Comparison of ENCODE assay signal across 9 mouse cellular contexts in genomic region chr13:100123970-100124369, GRCm38 (mm10). TPM values are rescaled to one million over a fixed set of nuclear protein-coding genes. Genes with fewer than 3 reads are reported as not detected.
DNase-seq lines count a peak whose midpoint lies in the region; ATAC-seq lines count a peak whose summit lies in the region.
"Had no signal": no experiment of that assay in that cellular context is flagged by ENCODE, and none has a peak within 500 bp of the region (broad histone marks: within the 10 kb centered on the region; RNA-seq: fewer than 3 reads in every experiment).

No protein-coding gene starts in this region.

- peaks cover 19% of the 10 kb centered on the region for H3K36me3 ChIP-seq in heart, embryonic 15.5 days
- H3K36me3 ChIP-seq in embryonic facial prominence, embryonic 10.5 days (replicated peaks) = peaks cover 23% of the 10 kb centered on the region
- H3K36me3 ChIP-seq in hindbrain, embryonic 15.5 days = peaks cover 22% of the 10 kb centered on the region
- peaks cover 23% of the 10 kb centered on the region for H3K36me3 ChIP-seq in midbrain, embryonic 14.5 days (ENCODE audit: control insufficient read depth, insufficient read depth, low read length)

- peaks cover 12% of the 10 kb centered on the region for H3K4me1 ChIP-seq in heart, embryonic 15.5 days (replicated peaks)
- peaks cover 16% of the 10 kb centered on the region for H3K4me1 ChIP-seq in embryonic facial prominence, embryonic 10.5 days
- peaks cover 12% of the 10 kb centered on the region for H3K4me1 ChIP-seq in hindbrain, embryonic 15.5 days (replicated peaks)
- H3K4me1 ChIP-seq in midbrain, embryonic 14.5 days (ENCODE audit: control insufficient read depth, insufficient read depth, low read length) = peaks cover 11% of the 10 kb centered on the region

- H3K4me3 ChIP-seq in heart, embryonic 15.5 days = peak overlapping the region; percentile 100
- H3K4me3 ChIP-seq in embryonic facial prominence, embryonic 10.5 days = peak overlapping the region; percentile 97
- peak overlapping the region; percentile 76 for H3K4me3 ChIP-seq in hindbrain, embryonic 15.5 days
- H3K4me3 ChIP-seq in midbrain, embryonic 14.5 days (replicated peaks; ENCODE audit: low read depth, low read length) = peak overlapping the region; percentile 96

- peak overlapping the region; percentile 79 for H3K4me2 ChIP-seq in heart, embryonic 15.5 days
- H3K4me2 ChIP-seq in hindbrain, embryonic 15.5 days = peak overlapping the region; percentile 94
- peak overlapping the region; percentile 76 for H3K4me2 ChIP-seq in midbrain, embryonic 14.5 days (ENCODE audit: low read length)

- H3K27me3 ChIP-seq in heart, embryonic 15.5 days = no peaks in the 10 kb centered on the region
- H3K27me3 ChIP-seq in embryonic facial prominence, embryonic 10.5 days (replicated peaks; ENCODE audit: low read depth, poor library complexity, severe bottlenecking) = no peaks in the 10 kb centered on the region
- H3K27me3 ChIP-seq in hindbrain, embryonic 15.5 days = no peaks in the 10 kb centered on the region
- no peaks in the 10 kb centered on the region for H3K27me3 ChIP-seq in midbrain, embryonic 14.5 days (ENCODE audit: control insufficient read depth, insufficient read depth, low read length)
- H3K27me3 ChIP-seq: Patski had no signal

- no peaks in the 10 kb centered on the region for H3K9me3 ChIP-seq in heart, embryonic 15.5 days (replicated peaks)
- no peaks in the 10 kb centered on the region for H3K9me3 ChIP-seq in embryonic facial prominence, embryonic 10.5 days
- no peaks in the 10 kb centered on the region for H3K9me3 ChIP-seq in hindbrain, embryonic 15.5 days
- no peaks in the 10 kb centered on the region for H3K9me3 ChIP-seq in midbrain, embryonic 14.5 days (ENCODE audit: control insufficient read depth, low read length)

- no peak for DNase-seq in heart, postnatal 14 days
- no peak for DNase-seq in embryonic facial prominence, embryonic 10.5 days (ENCODE audit: low spot score)
- DNase-seq in midbrain, embryonic 14.5 days = no peak
- DNase-seq in urinary bladder, adult 2 months (ENCODE audit: low spot score) = no peak
- no peak for DNase-seq in adrenal gland, postnatal 4 days (ENCODE audit: low spot score in 2 of 2)
- DNase-seq in left cerebral cortex, adult 11 months (ENCODE audit: low spot score) = no peak

- H3K27ac ChIP-seq in heart, embryonic 15.5 days = no peak overlapping the region
- peak overlapping the region; percentile 86 for H3K27ac ChIP-seq in embryonic facial prominence, embryonic 10.5 days (replicated peaks)
- no peak overlapping the region for H3K27ac ChIP-seq in hindbrain, embryonic 15.5 days (replicated peaks)
- H3K27ac ChIP-seq in midbrain, embryonic 14.5 days (replicated peaks; ENCODE audit: low read depth, low read length) = no peak overlapping the region

- no peak for ATAC-seq in heart, embryonic 15.5 days (replicated peaks; ENCODE audit: insufficient number of reproducible peaks, insufficient read depth, low FRiP score, low read depth)
- ATAC-seq in hindbrain, embryonic 15.5 days (ENCODE audit: low FRiP score, low read depth) = 0 out of 2 replicates have a peak, but pooled peaks have one; percentile 20
- ATAC-seq in midbrain, embryonic 14.5 days (ENCODE audit: low FRiP score, low TSS enrichment) = peak; percentile 59; the same call in 1 of the 2 replicates

- 81% methylated on average over 3 of the region's 3 CpGs for WGBS in heart, embryonic 15.5 days
- 82% methylated on average over 3 of the region's 3 CpGs for WGBS in embryonic facial prominence, embryonic 10.5 days
- 81% methylated on average over 3 of the region's 3 CpGs for WGBS in hindbrain, embryonic 15.5 days
- WGBS in midbrain, embryonic 14.5 days = 82% methylated on average over 3 of the region's 3 CpGs

- no peak overlapping the region for H3K9ac ChIP-seq in heart, embryonic 15.5 days
- H3K9ac ChIP-seq in hindbrain, embryonic 15.5 days = peak overlapping the region; percentile 84; the same call in 1 of the 2 replicates
- H3K9ac ChIP-seq in midbrain, embryonic 14.5 days (replicated peaks; ENCODE audit: low read length) = peak overlapping the region; percentile 55; the same call in 1 of the 2 replicates

- intact Hi-C loops in heart, postnatal 14 days (cut with DNase I) = loop anchor here (1.0 kb wide), 1 partner anchor 8 kb away; no protein-coding TSS in a partner anchor

RNA-seq across cellular contexts. Expression of gene Smn1, which starts 0.7 kb away (rescaled TPM):
- 21.4 and 27.5 TPM in 2 replicates for polyA plus RNA-seq in heart, embryonic 15.5 days (2015; fragmentation: Nextera tagmentation; extraction: Ambion mirVana)
- total RNA-seq in heart, postnatal 14 days (2021) = 10 to 100 TPM; 16.2 to 17.3 TPM
- polyA plus RNA-seq in embryonic facial prominence, embryonic 10.5 days (2016; fragmentation: Nextera tagmentation; extraction: Ambion mirVana) = 95.9 and 96.2 TPM in 2 replicates
- polyA plus RNA-seq in hindbrain, embryonic 15.5 days (2015; fragmentation: Nextera tagmentation; extraction: Ambion mirVana) = 43.2 and 43.4 TPM in 2 replicates
- polyA plus RNA-seq in midbrain, embryonic 14.5 days (2014; fragmentation: Nextera tagmentation; extraction: Ambion mirVana) = 49.5 and 54.2 TPM in 2 replicates
- polyA plus RNA-seq in urinary bladder, adult 2 months (2012; rRNA removed) = 37.3 and 50.4 TPM in 2 replicates
- 10 to 100 TPM; 52.3 to 57.0 TPM for total RNA-seq in adrenal gland, postnatal 4 days (2021)

RNA-seq across cellular contexts. Expression of gene Serf1, which starts 16.2 kb away (rescaled TPM):
- 91.4 and 125 TPM in 2 replicates for polyA plus RNA-seq in heart, embryonic 15.5 days (2015; fragmentation: Nextera tagmentation; extraction: Ambion mirVana)
- 1 to 10 TPM; 8.9 to 10.0 TPM for total RNA-seq in heart, postnatal 14 days (2021)
- polyA plus RNA-seq in embryonic facial prominence, embryonic 10.5 days (2016; fragmentation: Nextera tagmentation; extraction: Ambion mirVana) = 161 and 192 TPM in 2 replicates
- 405 and 406 TPM in 2 replicates for polyA plus RNA-seq in hindbrain, embryonic 15.5 days (2015; fragmentation: Nextera tagmentation; extraction: Ambion mirVana)
- 453 and 516 TPM in 2 replicates for polyA plus RNA-seq in midbrain, embryonic 14.5 days (2014; fragmentation: Nextera tagmentation; extraction: Ambion mirVana)
- 28.2 and 30.7 TPM in 2 replicates for polyA plus RNA-seq in urinary bladder, adult 2 months (2012; rRNA removed)
- total RNA-seq in adrenal gland, postnatal 4 days (2021) = 10 to 100 TPM; 31.0 to 34.5 TPM

RNA-seq across cellular contexts. Expression of gene Bdp1, which starts 20.1 kb away (rescaled TPM):
- 21.1 and 22.5 TPM in 2 replicates for polyA plus RNA-seq in heart, embryonic 15.5 days (2015; fragmentation: Nextera tagmentation; extraction: Ambion mirVana)
- 10 to 100 TPM; 29.2 to 30.3 TPM for total RNA-seq in heart, postnatal 14 days (2021)
- polyA plus RNA-seq in embryonic facial prominence, embryonic 10.5 days (2016; fragmentation: Nextera tagmentation; extraction: Ambion mirVana) = 26.5 and 28.5 TPM in 2 replicates
- polyA plus RNA-seq in hindbrain, embryonic 15.5 days (2015; fragmentation: Nextera tagmentation; extraction: Ambion mirVana) = 23.9 and 29.7 TPM in 2 replicates
- polyA plus RNA-seq in midbrain, embryonic 14.5 days (2014; fragmentation: Nextera tagmentation; extraction: Ambion mirVana) = 22.1 and 22.9 TPM in 2 replicates
- 8.7 and 9.2 TPM in 2 replicates for polyA plus RNA-seq in urinary bladder, adult 2 months (2012; rRNA removed)
- 10 to 100 TPM; 28.3 to 30.3 TPM for total RNA-seq in adrenal gland, postnatal 4 days (2021)
